Mouse (Mus musculus) spleen, adult 2 months (tissue): ENCODE measurements around the gene Tenm3. TPM values are rescaled to one million over a fixed set of nuclear protein-coding genes. Genes with fewer than 3 reads are reported as not detected.

Experiments
- DNase-seq, 2 experiments: peaks; one replicate each; pipeline versions ENCODE4 v3.0.0 to v3.0.0-alpha.2; 2012 to 2021; ENCODE audit warnings: low spot score in 2 of 2, low read depth in 1 of 2
- H3K27ac ChIP-seq: fragments of 200-500 bp; 2 replicates; pipeline ENCODE4 v1.5.1; 2012; ENCODE audit warnings: low read length, inconsistent platforms; ENCODE audit not compliant: insufficient read depth
- H3K27me3 ChIP-seq: fragments of 200-500 bp; 2 replicates; pipeline ENCODE4 v1.6.1; 2012; ENCODE audit warnings: mild to moderate bottlenecking, moderate library complexity, low read length, inconsistent platforms; ENCODE audit not compliant: control insufficient read depth, insufficient read depth
- H3K36me3 ChIP-seq: fragments of 200-500 bp; 2 replicates; pipeline ENCODE4 v1.6.1; 2012; ENCODE audit warnings: mild to moderate bottlenecking, low read length, inconsistent platforms; ENCODE audit not compliant: control insufficient read depth, insufficient read depth
- H3K4me1 ChIP-seq: fragments of 200-500 bp; 2 replicates; pipeline ENCODE4 v1.6.1; 2011; ENCODE audit warnings: inconsistent platforms; ENCODE audit not compliant: control insufficient read depth, insufficient read depth, insufficient read length
- H3K4me3 ChIP-seq: fragments of 200-500 bp; 2 replicates; pipeline ENCODE4 v1.5.1; 2011; ENCODE audit warnings: mild to moderate bottlenecking, inconsistent platforms; ENCODE audit not compliant: insufficient read depth, insufficient read length; ENCODE audit errors: extremely low read depth
- CTCF ChIP-seq: fragments of 200-500 bp; IDR thresholded peaks from 2 replicates; pipeline ENCODE4 v1.5.1; 2011; ENCODE audit warnings: mild to moderate bottlenecking, inconsistent platforms; ENCODE audit not compliant: insufficient read depth, insufficient read length, insufficient replicate concordance; ENCODE audit errors: extremely low read depth
- POLR2A ChIP-seq: fragments of 200-500 bp; IDR thresholded peaks from 2 replicates; pipeline ENCODE4 v1.6.1; 2011; ENCODE audit warnings: low read depth, low read length, inconsistent platforms
- WGBS: fragments of 180-500 bp; shearing (Covaris S2); methylation state at CpG from one replicate; pipeline ENCODE4 v1.1.7; 2018; 5-methylcytosine and 5-hydroxymethylcytosine counted together
- polyA plus RNA-seq: library from polyadenylated mRNA; depleted of rRNA; stranded (reverse); fragments of >200 nt; gene quantifications from 2 replicates; pipeline ENCODE4 v1.2.3, GENCODE M21; 2012

Tenm3 gene
- polyA plus RNA-seq, 1 experiment: 0.48 TPM

DNA sequence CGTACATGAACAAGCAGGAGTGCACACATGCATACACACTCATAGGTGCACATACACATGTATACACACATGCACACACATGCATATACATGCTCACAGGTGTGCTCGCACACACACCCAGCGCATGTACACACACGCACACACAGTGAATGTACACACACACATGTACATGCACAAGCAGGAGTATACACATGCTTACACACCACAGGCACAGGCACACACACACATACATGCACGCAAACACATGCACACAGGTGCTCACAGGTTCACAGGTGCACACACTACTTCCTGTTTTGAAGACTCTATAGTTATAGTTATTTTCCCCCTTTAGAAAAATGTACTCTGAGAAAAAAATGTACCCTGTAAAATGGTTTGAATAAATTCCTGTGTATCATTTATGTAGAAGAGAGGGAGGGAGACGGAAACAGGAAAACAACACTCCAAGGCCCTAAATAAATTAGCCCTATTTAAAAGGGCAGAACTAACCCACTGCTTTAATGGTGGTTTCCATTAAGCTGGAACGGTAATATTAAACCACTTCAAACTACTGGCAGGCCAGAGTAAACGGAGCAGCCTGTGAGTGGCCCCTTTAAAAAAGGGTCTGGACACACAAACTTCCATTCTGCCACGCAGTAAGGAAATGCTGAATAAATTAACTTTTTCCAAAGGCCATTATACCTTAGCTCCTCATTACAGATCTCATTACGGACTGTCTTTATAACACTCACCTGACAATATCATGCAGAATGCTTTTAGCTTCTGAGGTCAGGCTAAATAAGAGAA lies 335.8 kb downstream of the Tenm3 start:
- H3K4me3 ChIP-seq: no peak overlapping the region
- H3K27me3 ChIP-seq: no peaks in the 10 kb centered on the region
- DNase-seq: no peak
- no peak for TF ChIP-seq POLR2A
- TF ChIP-seq CTCF: no peak
- no peak overlapping the region for H3K27ac ChIP-seq
- no peaks in the 10 kb centered on the region for H3K4me1 ChIP-seq
- no peaks in the 10 kb centered on the region for H3K36me3 ChIP-seq
- 85% methylated on average over 10 of the region's 10 CpGs for WGBS

DNA sequence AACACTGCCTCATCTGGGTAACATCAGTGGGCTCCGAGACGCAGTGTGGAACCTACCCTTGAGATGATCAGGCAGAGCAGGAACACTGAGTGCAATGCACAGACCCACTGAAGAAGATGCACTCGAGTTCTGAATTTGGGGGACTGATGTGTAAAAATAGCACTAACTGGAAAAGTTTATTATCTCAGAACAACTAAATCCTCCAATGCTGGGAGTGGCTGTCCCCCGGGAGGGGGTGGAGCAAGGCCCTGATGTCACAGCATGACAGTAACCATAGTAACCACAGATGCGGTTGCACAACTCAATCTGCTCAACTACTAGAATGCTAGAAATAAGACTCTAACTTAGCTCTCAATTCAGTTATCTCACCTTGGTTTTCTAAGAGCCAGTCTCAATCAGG lies 351.3 kb downstream of the Tenm3 start:
- no peak overlapping the region for H3K27ac ChIP-seq
- H3K27me3 ChIP-seq: no peaks in the 10 kb centered on the region
- TF ChIP-seq CTCF: no peak
- no peak for TF ChIP-seq POLR2A
- no peak for DNase-seq
- H3K4me1 ChIP-seq: no peaks in the 10 kb centered on the region
- no peaks in the 10 kb centered on the region for H3K36me3 ChIP-seq
- 81% methylated on average over 5 of the region's 5 CpGs for WGBS
- no peak overlapping the region for H3K4me3 ChIP-seq

DNA sequence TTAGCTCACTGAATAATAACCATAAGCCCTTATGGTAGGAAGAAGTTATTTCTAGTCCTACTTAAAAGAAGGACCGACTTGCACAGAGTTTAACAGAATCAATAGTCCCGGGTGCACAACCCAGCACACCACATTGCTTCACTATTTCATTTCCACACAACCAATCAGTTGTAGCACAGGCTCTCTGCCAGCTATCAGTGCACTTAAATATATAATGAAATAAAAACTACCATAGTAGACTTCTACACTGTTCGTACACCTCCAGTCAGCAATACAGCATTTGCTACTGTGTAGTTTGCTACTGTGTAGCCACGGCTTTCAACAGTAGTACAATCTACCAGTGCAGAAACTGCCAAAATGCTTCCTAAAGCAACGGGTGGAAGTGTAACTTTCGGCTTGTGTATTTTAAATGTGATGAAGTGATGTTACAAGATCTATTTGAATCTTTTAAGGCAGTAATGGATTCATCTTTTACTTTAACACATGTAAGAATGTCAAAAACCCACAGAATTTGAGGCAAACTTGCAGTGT lies 353.1 kb downstream of the Tenm3 start:
- H3K27me3 ChIP-seq: no peaks in the 10 kb centered on the region
- no peak overlapping the region for H3K4me3 ChIP-seq
- no peak overlapping the region for H3K27ac ChIP-seq
- no peaks in the 10 kb centered on the region for H3K4me1 ChIP-seq
- 87% methylated on average over 6 of the region's 6 CpGs for WGBS
- no peak for DNase-seq
- H3K36me3 ChIP-seq: no peaks in the 10 kb centered on the region
- TF ChIP-seq POLR2A (no peak), CTCF (no peak)

DNA sequence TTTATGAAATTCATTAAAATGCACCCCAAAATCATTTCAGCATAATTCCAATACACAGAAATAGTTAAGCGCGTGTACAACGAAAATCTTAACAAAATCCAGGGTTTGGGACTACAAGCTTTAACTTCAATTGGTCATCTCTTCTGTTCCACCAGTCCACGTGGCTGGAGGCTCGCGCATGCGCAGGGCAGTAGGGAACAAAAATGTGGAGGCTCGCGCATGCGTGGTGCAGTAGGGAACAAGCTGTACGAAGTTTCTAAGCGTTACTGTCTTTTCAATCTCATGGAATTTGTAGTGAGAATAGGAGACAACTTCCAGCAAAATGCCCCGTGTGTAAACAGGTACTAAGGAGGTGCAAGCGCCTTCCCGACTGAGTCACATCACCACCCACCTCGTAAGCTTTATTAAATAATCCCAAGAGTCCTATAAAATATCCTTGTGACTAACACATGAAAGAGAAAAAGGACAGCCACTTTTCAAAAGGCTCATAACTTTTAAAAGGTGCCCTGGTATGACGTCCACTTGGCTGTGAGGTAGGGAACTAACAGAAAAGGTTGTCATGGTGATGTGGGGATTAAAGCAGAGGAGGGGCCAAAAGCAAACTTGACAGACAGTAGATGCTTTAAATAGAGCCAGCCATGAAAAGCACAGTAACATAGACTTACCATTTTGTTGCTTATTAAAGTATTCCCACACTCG lies 353.7 kb downstream of the Tenm3 start:
- Histone ChIP-seq H3K27me3 (no peaks in the 10 kb centered on the region), H3K4me1 (no peaks in the 10 kb centered on the region), H3K36me3 (no peaks in the 10 kb centered on the region), H3K27ac (no peak overlapping the region), H3K4me3 (no peak overlapping the region)
- 89% methylated on average over 18 of the region's 18 CpGs for WGBS
- no peak for DNase-seq
- TF ChIP-seq POLR2A (no peak), CTCF (no peak)

DNA sequence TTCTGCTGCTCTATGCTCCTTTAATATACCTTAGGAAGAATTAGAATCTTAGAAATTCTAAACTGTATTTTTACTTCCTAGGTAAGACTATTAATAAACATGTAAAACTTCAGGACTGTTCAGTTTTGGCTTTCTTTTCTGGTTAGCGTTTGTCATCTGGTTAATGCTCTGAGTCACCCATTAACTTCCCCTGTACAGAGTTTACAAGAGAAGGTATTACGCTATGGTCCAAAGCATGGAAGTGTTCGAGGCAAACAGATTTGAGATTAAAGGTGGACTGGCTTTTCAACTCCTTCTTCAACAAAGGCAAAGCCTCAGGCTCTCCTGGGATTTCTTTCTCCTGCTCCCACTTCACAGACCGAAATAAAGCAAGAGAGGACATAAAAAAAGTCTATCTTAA lies 354.3 kb downstream of the Tenm3 start:
- H3K27ac ChIP-seq: no peak overlapping the region
- DNase-seq: no peak
- H3K4me1 ChIP-seq: no peaks in the 10 kb centered on the region
- no peaks in the 10 kb centered on the region for H3K27me3 ChIP-seq
- H3K36me3 ChIP-seq: no peaks in the 10 kb centered on the region
- TF ChIP-seq POLR2A (no peak), CTCF (no peak)
- WGBS: 82% methylated on average over 4 of the region's 4 CpGs
- H3K4me3 ChIP-seq: no peak overlapping the region

DNA sequence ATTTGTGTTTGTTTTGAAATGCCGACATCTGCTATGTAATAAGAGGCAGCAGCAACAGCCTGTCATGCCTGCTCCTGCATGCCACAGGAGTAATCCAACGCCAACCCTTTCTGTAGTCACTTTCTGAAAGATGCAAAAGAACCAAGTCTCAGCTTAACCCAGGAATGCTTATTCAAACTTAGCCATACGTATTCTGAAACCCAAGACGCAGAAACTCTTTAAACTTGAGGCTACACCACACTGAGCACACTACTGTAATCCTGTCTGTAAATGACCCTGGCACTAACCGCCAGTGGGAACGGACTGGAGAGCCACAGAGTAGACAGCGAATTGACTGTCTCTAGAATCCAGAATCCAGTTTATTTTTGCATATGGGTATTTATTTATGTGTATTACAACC lies 354.9 kb downstream of the Tenm3 start:
- no peak overlapping the region for H3K27ac ChIP-seq
- TF ChIP-seq CTCF: no peak
- no peak for TF ChIP-seq POLR2A
- no peaks in the 10 kb centered on the region for H3K27me3 ChIP-seq
- no peaks in the 10 kb centered on the region for H3K36me3 ChIP-seq
- 88% methylated on average over 7 of the region's 7 CpGs for WGBS
- no peaks in the 10 kb centered on the region for H3K4me1 ChIP-seq
- DNase-seq: no peak
- no peak overlapping the region for H3K4me3 ChIP-seq
